Mouse (Mus musculus) testis, adult 10 weeks (tissue): ENCODE results near the gene Vmn2r37. TPM values are rescaled to one million over a fixed set of nuclear protein-coding genes. Genes with fewer than 3 reads are reported as not detected.

Experiments used
- polyA plus RNA-seq: library from polyadenylated mRNA; stranded (reverse); fragments of 350-450 nt; fragmentation: Illumina TruSeq; extraction: RNeasy Lipid Tissue Mini Kit (QIAGEN cat#74804); gene quantifications from one replicate; pipeline ENCODE4 v1.2.3, GENCODE M21; 2014; ENCODE audit warnings: low read depth, low replicate concordance

Vmn2r37 gene
- polyA plus RNA-seq: not detected

DNA sequence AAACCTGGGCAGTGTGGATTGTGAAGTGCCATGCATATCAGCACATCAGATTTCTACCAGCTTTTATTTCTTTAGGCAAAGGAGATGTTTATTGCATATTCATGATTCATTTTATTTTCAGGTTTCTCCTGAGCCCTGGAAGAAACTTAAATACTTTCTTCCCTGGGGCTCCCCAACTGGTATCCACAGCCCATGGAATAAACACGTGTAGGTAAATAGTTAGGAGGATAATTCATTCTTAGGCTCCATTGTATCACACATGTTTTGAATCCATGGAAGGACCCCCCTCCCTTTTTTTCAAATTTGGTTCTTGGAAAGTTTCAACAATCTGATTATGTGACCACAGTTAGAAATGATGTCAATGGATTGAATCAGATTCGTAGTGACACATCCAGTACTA, at the start of gene Vmn2r37:
Gene Vmn2r37, minus strand, starts transcription at position 101 of the 400 bp plus-strand sequence.

Other genes starting within 250 kb of the Vmn2r37 start
- not detected for gene Vmn2r39, start 192.9 kb downstream of the Vmn2r37 start, polyA plus RNA-seq
- not detected for gene Vmn2r38, start 125.8 kb downstream of the Vmn2r37 start, polyA plus RNA-seq